Mouse (Mus musculus): Measurements from ENCODE around the gene Rab2b. TPM values are rescaled to one million over a fixed set of nuclear protein-coding genes. Genes with fewer than 3 reads are reported as not detected.
A peak's percentile ranks its signal among the peaks of the same experiment; 100 is the strongest.

Rab2b gene
- polyA plus RNA-seq, 1 experiment from 2014 or later, result 33.5 TPM

GRCm38 (mm10) chr14:52295558-52296264 is 16.4 kb upstream of the Rab2b start:
- WGBS, result 77% methylated on average over 6 of the region's 6 CpGs
- DNase-seq (ENCODE audit: low spot score) (no peak), ATAC-seq (replicated peaks; ENCODE audit: low FRiP score) (peak; percentile 63; the same call in 1 of the 2 replicates)
- Histone ChIP-seq H3K4me3 (ENCODE audit: low read depth, low read length) (no peak overlapping the region), H3K9ac (ENCODE audit: low read length) (no peak overlapping the region), H3K36me3 (ENCODE audit: control insufficient read depth, insufficient read depth, low read length) (peaks cover 11% of the 10 kb centered on the region; the same call in 1 of the 2 replicates), H3K4me2 (ENCODE audit: low read depth, low read length, severe bottlenecking) (no peak overlapping the region), H3K27me3 (ENCODE audit: control insufficient read depth, insufficient read depth, low read length) (no peaks in the 10 kb centered on the region), H3K4me1 (replicated peaks; ENCODE audit: control insufficient read depth, insufficient read depth, low read length) (no peaks in the 10 kb centered on the region), H3K27ac (ENCODE audit: low read depth, low read length) (no peak overlapping the region), H3K9me3 (ENCODE audit: control insufficient read depth, low read length) (no peaks in the 10 kb centered on the region)

GRCm38 (mm10) chr14:52284191-52284590 is 4.8 kb upstream of the Rab2b start:
- Histone ChIP-seq H3K4me2 (ENCODE audit: low read depth, low read length, severe bottlenecking) (no peak overlapping the region), H3K9me3 (ENCODE audit: control insufficient read depth, low read length) (no peaks in the 10 kb centered on the region), H3K27ac (ENCODE audit: low read depth, low read length) (no peak overlapping the region), H3K36me3 (ENCODE audit: control insufficient read depth, insufficient read depth, low read length) (peaks cover 11% of the 10 kb centered on the region; the same call in 1 of the 2 replicates), H3K9ac (ENCODE audit: low read length) (no peak overlapping the region), H3K4me3 (ENCODE audit: low read depth, low read length) (no peak overlapping the region), H3K4me1 (replicated peaks; ENCODE audit: control insufficient read depth, insufficient read depth, low read length) (no peaks in the 10 kb centered on the region), H3K27me3 (ENCODE audit: control insufficient read depth, insufficient read depth, low read length) (no peaks in the 10 kb centered on the region)
- ATAC-seq (replicated peaks; ENCODE audit: low FRiP score) (no peak), DNase-seq (ENCODE audit: low spot score) (no peak)
- WGBS, result 90% methylated on average over 3 of the region's 3 CpGs

DNA sequence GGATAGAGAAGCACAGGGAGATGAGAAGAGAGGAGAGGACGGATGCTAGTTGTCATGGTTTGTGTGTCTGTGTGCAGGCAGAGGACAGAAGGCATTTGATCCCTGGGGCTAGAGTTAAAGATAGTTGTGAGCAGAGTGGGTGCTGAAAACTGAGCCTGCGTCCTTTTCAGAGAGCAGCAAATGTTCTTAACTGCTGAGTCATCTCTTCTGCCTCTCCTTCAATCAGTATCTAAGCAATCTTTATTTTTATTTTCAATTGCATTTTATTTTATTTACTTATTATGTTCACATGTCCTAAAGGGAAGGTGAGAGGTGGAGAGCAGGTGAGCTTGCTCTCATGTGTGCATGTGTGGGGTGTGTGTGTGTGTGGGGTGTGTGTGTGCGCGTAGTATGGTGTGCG is 4.3 kb upstream of the Rab2b start:
- H3K4me1 ChIP-seq (replicated peaks; ENCODE audit: control insufficient read depth, insufficient read depth, low read length), result no peaks in the 10 kb centered on the region
- ATAC-seq (replicated peaks; ENCODE audit: low FRiP score) (no peak), DNase-seq (ENCODE audit: low spot score) (no peak)
- H3K27ac ChIP-seq (ENCODE audit: low read depth, low read length), result no peak overlapping the region
- peaks cover 11% of the 10 kb centered on the region; the same call in 1 of the 2 replicates for H3K36me3 ChIP-seq (ENCODE audit: control insufficient read depth, insufficient read depth, low read length)
- H3K9ac ChIP-seq (ENCODE audit: low read length), result no peak overlapping the region
- H3K27me3 ChIP-seq (ENCODE audit: control insufficient read depth, insufficient read depth, low read length), result no peaks in the 10 kb centered on the region
- H3K4me2 ChIP-seq (ENCODE audit: low read depth, low read length, severe bottlenecking), result no peak overlapping the region
- H3K4me3 ChIP-seq (ENCODE audit: low read depth, low read length), result no peak overlapping the region
- no peaks in the 10 kb centered on the region for H3K9me3 ChIP-seq (ENCODE audit: control insufficient read depth, low read length)
- WGBS, result 95% methylated on average over 5 of the region's 5 CpGs

GRCm38 (mm10) chr14:52279747-52280120 is 389 bp upstream of the Rab2b start:
- peak overlapping the region; percentile 69 for H3K27ac ChIP-seq (ENCODE audit: low read depth, low read length)
- no peaks in the 10 kb centered on the region for H3K36me3 ChIP-seq (ENCODE audit: control insufficient read depth, insufficient read depth, low read length)
- peak; percentile 37 for ATAC-seq (replicated peaks; ENCODE audit: low FRiP score)
- H3K27me3 ChIP-seq (ENCODE audit: control insufficient read depth, insufficient read depth, low read length), result no peaks in the 10 kb centered on the region
- peak overlapping the region; percentile 78 for H3K9ac ChIP-seq (ENCODE audit: low read length)
- WGBS, result under 1% methylated on average over 21 of the region's 21 CpGs
- no peak for DNase-seq (ENCODE audit: low spot score)
- no peaks in the 10 kb centered on the region for H3K4me1 ChIP-seq (replicated peaks; ENCODE audit: control insufficient read depth, insufficient read depth, low read length)
- peak overlapping the region; percentile 67 for H3K4me2 ChIP-seq (ENCODE audit: low read depth, low read length, severe bottlenecking)
- no peaks in the 10 kb centered on the region for H3K9me3 ChIP-seq (ENCODE audit: control insufficient read depth, low read length)
- peak overlapping the region; percentile 89 for H3K4me3 ChIP-seq (ENCODE audit: low read depth, low read length)

- Histone ChIP-seq H3K36me3 (ENCODE audit: control insufficient read depth, insufficient read depth, low read length) (no peaks in the 10 kb centered on the region), H3K9me3 (ENCODE audit: control insufficient read depth, low read length) (no peaks in the 10 kb centered on the region), H3K27ac (ENCODE audit: low read depth, low read length) (no peak overlapping the region), H3K4me1 (replicated peaks; ENCODE audit: control insufficient read depth, insufficient read depth, low read length) (no peaks in the 10 kb centered on the region), H3K9ac (ENCODE audit: low read length) (no peak overlapping the region), H3K27me3 (ENCODE audit: control insufficient read depth, insufficient read depth, low read length) (no peaks in the 10 kb centered on the region), H3K4me2 (ENCODE audit: low read depth, low read length, severe bottlenecking) (no peak overlapping the region), H3K4me3 (ENCODE audit: low read depth, low read length) (no peak overlapping the region)
- 89% methylated on average over 4 of the region's 4 CpGs for WGBS
- no peak for ATAC-seq (replicated peaks; ENCODE audit: low FRiP score)
- no peak for DNase-seq (ENCODE audit: low spot score)
Observed at GRCm38 (mm10) chr14:52277210-52277609, 2.1 kb downstream of the Rab2b start.

- WGBS, result 73% methylated on average over 3 of the region's 3 CpGs
- no peaks in the 10 kb centered on the region for H3K36me3 ChIP-seq (ENCODE audit: control insufficient read depth, insufficient read depth, low read length)
- ATAC-seq (replicated peaks; ENCODE audit: low FRiP score), result no peak
Observed at GRCm38 (mm10) chr14:52272781-52273180, 6.6 kb downstream of the Rab2b start.

GRCm38 (mm10) chr14:52257484-52258213 is 21.7 kb downstream of the Rab2b start, which contains the start of gene Chd8:
TSS of gene Chd8 (minus strand) at chr14:52257780.
- WGBS, result under 1% methylated on average over 54 of the region's 54 CpGs
- DNase-seq (ENCODE audit: low spot score) (peak; percentile 98), ATAC-seq (replicated peaks; ENCODE audit: low FRiP score) (peak; percentile 100)
- Histone ChIP-seq H3K4me3 (ENCODE audit: low read depth, low read length) (peak within 1 kb of the TSS; percentile 76), H3K27ac (ENCODE audit: low read depth, low read length) (peak within 1 kb of the TSS; percentile 85), H3K4me1 (replicated peaks; ENCODE audit: control insufficient read depth, insufficient read depth, low read length) (peaks cover 6% of the 10 kb centered on the region; the same call in 1 of the 2 replicates), H3K9me3 (ENCODE audit: control insufficient read depth, low read length) (no peaks in the 10 kb centered on the region), H3K4me2 (ENCODE audit: low read depth, low read length, severe bottlenecking) (peak within 1 kb of the TSS; percentile 65), H3K36me3 (ENCODE audit: control insufficient read depth, insufficient read depth, low read length) (no peaks in the 10 kb centered on the region), H3K27me3 (ENCODE audit: control insufficient read depth, insufficient read depth, low read length) (no peaks in the 10 kb centered on the region), H3K9ac (ENCODE audit: low read length) (peak within 1 kb of the TSS; percentile 85)

More at GRCm38 (mm10) chr14:52272781-52273180, 6.6 kb downstream of the Rab2b start:
- H3K27me3 ChIP-seq (ENCODE audit: control insufficient read depth, insufficient read depth, low read length), result no peaks in the 10 kb centered on the region
- no peak overlapping the region for H3K4me2 ChIP-seq (ENCODE audit: low read depth, low read length, severe bottlenecking)
- no peaks in the 10 kb centered on the region for H3K9me3 ChIP-seq (ENCODE audit: control insufficient read depth, low read length)
- H3K27ac ChIP-seq (ENCODE audit: low read depth, low read length), result no peak overlapping the region
- DNase-seq (ENCODE audit: low spot score), result no peak
- H3K9ac ChIP-seq (ENCODE audit: low read length), result no peak overlapping the region
- H3K4me3 ChIP-seq (ENCODE audit: low read depth, low read length), result no peak overlapping the region
- no peaks in the 10 kb centered on the region for H3K4me1 ChIP-seq (replicated peaks; ENCODE audit: control insufficient read depth, insufficient read depth, low read length)

GRCm38 (mm10) chr14:52256311-52257175 is 22.8 kb downstream of the Rab2b start:
- DNase-seq (ENCODE audit: low spot score) (no peak), ATAC-seq (replicated peaks; ENCODE audit: low FRiP score) (no peak)
- Histone ChIP-seq H3K4me1 (replicated peaks; ENCODE audit: control insufficient read depth, insufficient read depth, low read length) (peaks cover 6% of the 10 kb centered on the region; the same call in 1 of the 2 replicates), H3K4me2 (ENCODE audit: low read depth, low read length, severe bottlenecking) (peak overlapping the region; percentile 65), H3K27me3 (ENCODE audit: control insufficient read depth, insufficient read depth, low read length) (no peaks in the 10 kb centered on the region), H3K36me3 (ENCODE audit: control insufficient read depth, insufficient read depth, low read length) (no peaks in the 10 kb centered on the region), H3K9me3 (ENCODE audit: control insufficient read depth, low read length) (no peaks in the 10 kb centered on the region), H3K4me3 (ENCODE audit: low read depth, low read length) (peak overlapping the region; percentile 76), H3K27ac (ENCODE audit: low read depth, low read length) (peak overlapping the region; percentile 85; the same call in 1 of the 2 replicates), H3K9ac (ENCODE audit: low read length) (peak overlapping the region; percentile 85)
- 12% methylated on average over 18 of the region's 18 CpGs for WGBS
